Mouse (Mus musculus) natural killer cell, adult 2 months (primary cell): ENCODE results near the gene Dxo.
A peak's percentile ranks its signal among the peaks of the same experiment; 100 is the strongest.
"Not testable (repeated sequence)": the region's sequence is repeated elsewhere in the genome, so short reads cannot be mapped to it uniquely, and the experiment has no call there.

Source experiments
- DNase-seq, 2 experiments: peaks; one replicate each; pipeline ENCODE4 v3.0.0; 2022; ENCODE audit warnings: low spot score in 2 of 2

The Dxo gene

GRCm38 (mm10) chr17:34836856-34837221, at the start of gene Dxo, which contains the start of gene Stk19:
Gene Dxo, plus strand, starts transcription at chr17:34837019.
Gene Stk19, minus strand, starts transcription at chr17:34836945.
- peak; percentile 92 to 95 for DNase-seq

DNA sequence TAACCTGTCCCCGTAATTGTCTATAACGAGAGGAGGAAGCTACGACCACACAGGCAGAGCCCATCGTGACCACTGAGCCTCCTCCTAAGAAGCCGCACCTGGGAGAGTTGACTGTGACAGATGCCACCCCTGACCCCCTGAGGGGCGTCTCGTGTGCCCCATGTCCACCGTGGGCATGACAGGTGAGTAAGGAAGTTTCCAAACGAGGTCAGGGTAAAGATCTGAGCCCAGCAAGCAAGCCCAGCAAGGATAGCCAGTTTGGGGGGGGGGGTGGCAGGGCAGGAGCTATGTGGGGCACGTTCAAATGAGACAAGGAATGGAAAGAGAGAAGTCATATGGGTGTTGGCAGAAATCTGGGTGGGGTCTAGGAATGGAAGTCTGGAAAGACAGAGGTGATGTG, 41.8 kb upstream of the Dxo start:
- DNase-seq: no peak

GRCm38 (mm10) chr17:34795633-34796032, 41.2 kb upstream of the Dxo start:
- peak in 1 of 2 experiments; percentile 20 for DNase-seq

DNA sequence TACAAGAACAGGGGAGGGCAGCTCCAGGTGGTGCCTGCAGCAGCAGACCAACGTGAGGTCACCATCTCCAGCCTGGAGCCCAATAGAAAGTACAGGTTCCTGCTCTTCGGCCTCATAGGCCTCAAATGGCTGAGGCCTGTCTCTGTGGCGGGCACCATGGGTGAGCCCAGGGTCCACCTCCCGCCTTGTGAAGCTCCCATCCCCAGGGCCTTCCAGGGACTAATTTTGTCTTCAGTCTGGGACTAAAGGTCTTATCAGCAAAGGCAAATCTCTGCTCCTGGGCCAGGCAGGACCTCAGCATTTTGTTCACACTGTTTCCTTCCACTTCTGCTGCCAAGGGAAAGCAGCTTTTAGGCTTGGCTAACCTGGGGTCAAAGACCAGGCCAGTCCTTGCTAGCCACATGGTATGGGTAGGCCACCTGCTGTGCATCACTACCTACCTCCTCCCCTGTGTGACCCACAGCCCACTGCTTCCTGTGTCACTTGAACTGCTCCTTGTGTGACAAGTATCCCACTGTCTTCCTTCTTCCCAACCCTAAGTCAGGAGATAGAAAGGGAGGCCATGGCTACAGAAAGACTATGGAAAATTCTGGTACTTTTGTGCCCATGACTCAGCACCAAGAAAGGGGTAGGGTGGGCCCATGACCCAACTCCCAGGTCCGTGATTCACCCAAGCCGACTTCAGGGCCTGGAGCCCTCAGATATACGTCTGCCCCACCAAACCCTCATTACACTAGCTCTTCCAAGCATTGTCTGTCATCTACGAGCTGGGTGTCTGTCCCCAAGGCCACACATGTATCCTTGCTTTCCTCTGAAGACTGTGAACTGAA, 40.3 kb upstream of the Dxo start:
- DNase-seq: no peak

GRCm38 (mm10) chr17:34797211-34797995, 39.4 kb upstream of the Dxo start:
- not testable (repeated sequence) for DNase-seq

- not testable (repeated sequence) for DNase-seq
These were observed 38.7 kb upstream of the Dxo start for GRCm38 (mm10) chr17:34798071-34798470.

DNA sequence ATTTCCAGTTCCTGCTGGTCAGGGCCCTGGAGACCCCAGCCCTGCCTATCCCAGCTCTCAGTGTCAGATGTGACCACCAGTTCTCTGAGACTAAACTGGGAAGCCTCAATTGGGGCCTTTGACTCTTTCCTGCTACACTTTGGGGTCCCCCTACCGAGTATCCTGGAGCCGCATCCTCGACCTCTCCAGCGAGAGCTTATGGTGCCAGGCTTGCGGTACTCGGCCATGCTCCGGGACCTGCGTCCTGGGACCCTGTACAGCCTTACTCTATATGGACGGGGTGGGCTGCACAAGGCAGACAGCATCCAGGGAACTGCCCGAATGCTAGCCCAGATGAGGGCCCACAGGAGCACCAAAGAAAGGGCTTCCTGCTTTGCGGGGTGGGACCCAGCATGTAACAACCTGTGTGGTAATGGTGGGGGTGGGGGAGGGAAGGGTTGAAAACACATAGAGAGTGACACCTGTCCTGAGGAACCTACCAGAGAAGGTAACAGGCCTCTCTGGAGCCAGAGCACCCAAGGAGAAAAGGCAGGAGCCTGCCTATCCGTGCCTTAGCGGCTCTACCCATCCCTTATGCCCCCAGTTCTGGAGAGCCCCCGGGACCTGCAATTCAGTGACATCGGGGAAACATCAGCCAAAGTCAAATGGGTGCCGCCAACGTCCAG, 37.8 kb upstream of the Dxo start:
- no peak for DNase-seq

GRCm38 (mm10) chr17:34799531-34799925, 37.3 kb upstream of the Dxo start:
- no peak for DNase-seq

DNA sequence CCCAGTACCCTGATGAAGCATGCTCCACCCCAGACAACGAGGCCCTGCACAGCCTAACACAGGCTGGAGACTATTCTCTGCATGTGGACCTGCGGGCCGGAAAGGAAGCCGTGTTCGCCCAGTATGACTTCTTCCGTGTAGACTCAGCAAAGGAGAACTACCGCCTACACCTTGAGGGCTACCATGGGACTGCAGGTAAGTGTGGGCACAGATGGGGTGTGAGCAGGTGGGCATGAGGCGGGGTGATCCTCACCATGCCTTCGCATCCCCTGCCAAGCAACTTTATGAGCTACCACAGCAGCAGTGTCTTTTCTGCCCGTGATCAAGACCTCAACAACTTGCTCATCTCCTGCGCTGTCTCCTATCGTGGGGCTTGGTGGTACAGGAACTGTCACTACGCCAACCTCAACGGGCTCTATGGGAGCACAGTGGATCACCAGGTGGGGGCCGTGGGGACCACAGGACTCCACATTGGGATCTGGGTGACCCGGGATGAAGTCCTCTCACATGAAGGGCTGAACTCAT, 36.0 kb upstream of the Dxo start:
- not testable (repeated sequence) for DNase-seq

GRCm38 (mm10) chr17:34802756-34803155, 34.1 kb upstream of the Dxo start:
- DNase-seq: not testable (repeated sequence)

GRCm38 (mm10) chr17:34803367-34803766, 33.5 kb upstream of the Dxo start:
- DNase-seq: not testable (repeated sequence)

GRCm38 (mm10) chr17:34804301-34804700, 32.5 kb upstream of the Dxo start, which contains the start of gene Cyp21a1:
Gene Cyp21a1, minus strand, starts transcription at chr17:34804561.
- not testable (repeated sequence) for DNase-seq

GRCm38 (mm10) chr17:34804871-34805562, 31.8 kb upstream of the Dxo start:
- no peak for DNase-seq

DNA sequence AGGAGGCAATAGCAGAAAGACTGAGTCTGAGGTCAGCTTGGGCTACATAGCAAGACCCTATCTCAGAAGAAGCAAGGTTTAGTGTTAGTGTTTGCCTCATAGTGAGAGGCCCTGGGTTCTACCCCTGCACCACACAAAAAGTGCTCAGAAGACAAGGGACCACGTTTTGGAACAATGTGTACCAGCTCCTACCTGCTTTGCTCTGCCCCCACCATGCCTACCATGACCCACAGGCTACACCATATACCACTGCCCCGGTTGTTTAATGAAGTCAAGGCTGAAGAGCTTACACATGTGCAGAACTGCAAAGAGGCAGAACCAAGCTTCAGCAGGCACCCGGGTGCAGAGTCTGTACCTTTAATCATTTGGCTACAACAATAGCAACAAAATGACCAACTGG, 29.6 kb upstream of the Dxo start:
- DNase-seq: no peak

GRCm38 (mm10) chr17:34808599-34809205, 28.1 kb upstream of the Dxo start:
- DNase-seq: no peak

DNA sequence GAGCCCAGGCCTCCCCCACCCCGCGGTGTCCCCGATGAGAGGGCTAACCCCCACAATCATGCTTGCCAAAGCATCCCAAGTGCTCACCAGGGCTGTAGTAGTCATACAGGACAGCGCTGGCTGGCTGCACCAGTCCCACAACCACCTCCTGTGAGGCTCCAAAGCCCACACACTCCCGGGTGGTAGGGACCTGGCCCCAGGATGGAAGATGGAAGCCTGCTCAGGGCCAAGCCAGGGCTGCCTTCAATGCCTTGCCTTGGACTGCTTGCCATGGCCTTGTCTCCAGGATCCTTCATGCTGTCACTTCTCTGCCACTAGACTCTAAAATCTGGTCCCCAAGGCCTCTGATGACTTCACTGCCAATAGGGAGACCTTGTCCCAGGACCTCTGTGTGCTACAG, 26.4 kb upstream of the Dxo start:
- not testable (repeated sequence) for DNase-seq

- not testable (repeated sequence) for DNase-seq
These were observed 26.0 kb upstream of the Dxo start for GRCm38 (mm10) chr17:34810811-34811210.

DNA sequence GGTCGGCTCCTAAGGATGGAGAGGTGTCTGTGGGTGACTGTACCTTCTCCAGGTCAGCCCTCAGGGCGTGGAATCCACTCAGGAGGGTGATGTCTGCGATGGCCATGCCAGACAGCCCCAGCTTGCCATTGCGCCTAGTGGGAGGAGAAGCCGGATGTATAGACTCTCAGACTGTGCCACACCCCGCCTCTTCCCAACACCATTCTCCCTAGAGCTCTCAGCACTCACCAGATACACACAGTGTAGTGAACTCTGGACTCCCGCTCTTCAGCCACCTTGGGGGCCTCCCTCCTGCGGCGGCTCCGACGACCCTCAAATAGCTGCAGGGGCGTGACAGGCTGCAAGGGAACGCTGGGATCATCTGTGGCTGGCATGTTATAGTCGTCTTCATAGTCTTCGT, 25.5 kb upstream of the Dxo start:
- DNase-seq: no peak

GRCm38 (mm10) chr17:34813747-34814146, 23.1 kb upstream of the Dxo start:
- DNase-seq: peak in 1 of 2 experiments; percentile 36

GRCm38 (mm10) chr17:34814818-34815370, 21.9 kb upstream of the Dxo start:
- no peak for DNase-seq

- DNase-seq: not testable (repeated sequence)
These were observed 6.0 kb upstream of the Dxo start for GRCm38 (mm10) chr17:34830776-34831175.
